Comparison of ENCODE assay signal across 35 mouse cellular contexts in genomic region chr13:93098596-93098995, GRCm38 (mm10).
"Had no signal": no experiment of that assay in that cellular context is flagged by ENCODE, and none has a peak within 500 bp of the region (broad histone marks: within the 10 kb centered on the region; RNA-seq: fewer than 3 reads in every experiment).

No protein-coding gene starts in this region.

- H3K4me3 ChIP-seq: heart, embryonic 10.5 days; heart, embryonic 12.5 days; heart, embryonic 13.5 days; heart, embryonic 15.5 days; hindbrain, embryonic 10.5 days; hindbrain, embryonic 12.5 days; hindbrain, embryonic 13.5 days; hindbrain, embryonic 15.5 days; intestine, embryonic 15.5 days; kidney, embryonic 15.5 days; layer of hippocampus, adult 2 months had no signal

- H3K27me3 ChIP-seq: heart, embryonic 12.5 days; heart, embryonic 13.5 days; heart, embryonic 15.5 days; hindbrain, embryonic 12.5 days; hindbrain, embryonic 13.5 days; hindbrain, embryonic 15.5 days; intestine, embryonic 15.5 days; kidney, embryonic 15.5 days had no signal

- ATAC-seq: hindbrain, embryonic 16.5 days; hindbrain, postnatal 0 days; inflammation-experienced regulatory T-cells, adult 6 months; intestine, embryonic 15.5 days; intestine, embryonic 16.5 days; intestine, postnatal 0 days had no signal

- H3K27ac ChIP-seq: heart, embryonic 10.5 days; heart, embryonic 13.5 days; heart, embryonic 15.5 days; hindbrain, embryonic 10.5 days; hindbrain, embryonic 12.5 days; hindbrain, embryonic 13.5 days; hindbrain, embryonic 14.5 days; hindbrain, embryonic 15.5 days; hindbrain, postnatal 0 days; intestine, embryonic 15.5 days; kidney, embryonic 15.5 days; kidney, postnatal 0 days; layer of hippocampus, adult 2 months had no signal

- H3K4me1 ChIP-seq: hindbrain, embryonic 12.5 days; hindbrain, embryonic 13.5 days; hindbrain, embryonic 15.5 days; intestine, embryonic 15.5 days; kidney, embryonic 15.5 days had no signal

- H3K36me3 ChIP-seq: hindbrain, embryonic 10.5 days; hindbrain, embryonic 12.5 days; hindbrain, embryonic 13.5 days; hindbrain, embryonic 15.5 days; intestine, embryonic 15.5 days; kidney, embryonic 15.5 days had no signal

- DNase-seq: heart, postnatal 10 days; heart, postnatal 14 days; heart, postnatal 36 days; heart, postnatal 4 days; kidney, adult 11 months; kidney, adult 18-20 months; kidney, adult 2 months; kidney, adult 8-10 months; kidney, adult 9 months; kidney, postnatal 10 days; kidney, postnatal 14 days; kidney, postnatal 25 days; kidney, postnatal 36 days; kidney, postnatal 4 days; layer of hippocampus, adult 9-11 months; layer of hippocampus, postnatal 36 days had no signal

- H3K9ac ChIP-seq: heart, embryonic 12.5 days; heart, embryonic 13.5 days; heart, embryonic 15.5 days; hindbrain, embryonic 12.5 days; hindbrain, embryonic 13.5 days; hindbrain, embryonic 14.5 days; hindbrain, embryonic 15.5 days; intestine, embryonic 15.5 days; kidney, embryonic 15.5 days had no signal

- H3K9me3 ChIP-seq: heart, embryonic 10.5 days; heart, embryonic 12.5 days; heart, embryonic 13.5 days; heart, embryonic 15.5 days; hindbrain, embryonic 10.5 days; hindbrain, embryonic 12.5 days; hindbrain, embryonic 13.5 days; hindbrain, embryonic 15.5 days; intestine, embryonic 15.5 days; kidney, embryonic 15.5 days had no signal

- H3K4me2 ChIP-seq: heart, embryonic 11.5 days; heart, embryonic 12.5 days; heart, embryonic 13.5 days; heart, embryonic 15.5 days; hindbrain, embryonic 12.5 days; hindbrain, embryonic 13.5 days; hindbrain, embryonic 14.5 days; hindbrain, embryonic 15.5 days; intestine, embryonic 15.5 days; kidney, embryonic 15.5 days had no signal
